Mouse (Mus musculus) stomach, postnatal 0 days (tissue): ENCODE results near the gene Arhgef28.

Experiments
- CTCF ChIP-seq: IDR thresholded peaks from 2 replicates; pipeline ENCODE4 v1.5.1; 2016; ENCODE audit warnings: antibody characterized with exemption, low read depth, mild to moderate bottlenecking, moderate library complexity
- EP300 ChIP-seq: optimal IDR thresholded peaks from 2 replicates; pipeline ENCODE3; 2016; ENCODE audit warnings: antibody characterized with exemption

DNA sequence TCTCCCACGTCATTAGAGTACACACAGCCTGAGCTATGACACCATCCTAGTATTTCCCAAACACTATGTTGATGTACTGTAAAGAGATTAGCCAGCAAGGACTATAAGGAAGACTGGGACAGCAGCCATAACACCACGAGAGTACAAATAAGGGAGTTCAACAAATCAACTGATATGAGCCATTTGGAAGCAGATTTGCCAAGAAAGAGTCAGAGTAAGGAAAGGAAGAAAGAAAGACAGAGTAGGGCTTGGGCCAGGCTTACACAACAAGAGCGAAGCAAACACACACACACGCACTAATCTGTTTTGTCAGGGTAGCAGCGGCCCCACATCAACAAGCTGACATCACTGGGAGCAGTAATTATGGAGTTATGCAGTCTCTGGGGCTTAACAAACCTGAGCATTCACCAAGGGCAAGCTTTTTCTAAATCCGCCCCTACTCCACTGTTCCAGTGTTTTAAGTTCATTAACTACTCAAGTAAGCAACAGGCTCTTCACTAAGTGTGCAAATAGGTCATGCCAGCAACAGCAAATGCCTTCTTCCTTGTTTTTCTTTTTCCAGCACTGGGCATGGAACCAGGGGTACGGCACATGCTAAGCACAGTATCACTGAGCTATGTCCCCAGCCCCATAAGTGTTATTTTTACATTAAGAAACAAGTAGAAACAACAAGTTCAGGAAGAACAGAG lies 88.5 kb downstream of the Arhgef28 start:
- TF ChIP-seq CTCF: no peak
- TF ChIP-seq EP300: no peak
